Mouse (Mus musculus) brain, embryonic 18.5 days (tissue): Measurements from ENCODE around the gene Man1a.

Experiments used
- DNase-seq: peaks from one replicate; pipeline ENCODE4 v3.0.0-alpha.2; 2012; ENCODE audit warnings: low read depth, low spot score

Man1a gene

GRCm38 (mm10) chr10:54076420-54076819 lies at the start of gene Man1a:
Gene Man1a (minus strand): TSS chr10:54076609.
- no peak for DNase-seq

DNA sequence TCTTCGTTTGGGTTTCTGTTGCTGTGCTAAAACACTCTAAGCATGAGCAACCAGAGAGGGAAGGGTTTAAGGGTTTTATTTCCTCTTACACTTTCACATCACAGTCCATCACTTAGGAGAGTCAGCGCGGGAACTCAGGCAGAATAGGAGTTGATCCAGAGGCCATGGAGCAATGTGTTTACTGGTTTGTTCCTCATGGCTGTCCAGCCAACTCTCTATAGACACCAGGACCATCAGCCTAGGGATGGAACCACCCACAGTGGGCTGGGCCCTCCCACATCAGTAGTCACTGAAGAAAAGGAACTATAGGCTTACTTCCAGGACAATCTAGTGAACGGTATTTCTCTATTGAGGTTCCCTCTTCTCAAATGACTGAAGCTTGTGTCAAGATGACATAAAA lies 45.4 kb upstream of the Man1a start:
- no peak for DNase-seq

- no peak for DNase-seq
These were observed 44.0 kb upstream of the Man1a start for GRCm38 (mm10) chr10:54120375-54120774.

DNA sequence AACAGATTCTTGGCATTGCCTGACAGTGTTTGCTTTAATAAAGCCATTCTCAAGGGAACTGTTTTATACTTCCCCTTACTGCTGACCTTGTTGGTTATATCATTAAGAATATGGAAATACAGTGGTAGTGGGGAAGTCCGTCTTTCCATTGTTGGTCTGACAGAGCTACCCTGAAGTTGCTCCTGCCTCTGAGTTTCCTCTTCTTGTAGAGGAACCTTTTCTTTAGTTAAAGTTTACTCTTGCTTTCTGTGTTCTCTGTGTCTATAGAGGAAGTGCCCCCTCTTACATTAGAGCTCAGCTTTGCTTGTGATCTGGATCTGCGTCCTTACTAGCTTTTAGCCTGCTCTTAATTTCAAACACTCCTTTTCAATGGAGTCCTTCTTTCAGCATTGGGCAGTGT lies 42.9 kb upstream of the Man1a start:
- DNase-seq, result no peak

GRCm38 (mm10) chr10:54118223-54118912 lies 42.0 kb upstream of the Man1a start:
- DNase-seq, result no peak

DNA sequence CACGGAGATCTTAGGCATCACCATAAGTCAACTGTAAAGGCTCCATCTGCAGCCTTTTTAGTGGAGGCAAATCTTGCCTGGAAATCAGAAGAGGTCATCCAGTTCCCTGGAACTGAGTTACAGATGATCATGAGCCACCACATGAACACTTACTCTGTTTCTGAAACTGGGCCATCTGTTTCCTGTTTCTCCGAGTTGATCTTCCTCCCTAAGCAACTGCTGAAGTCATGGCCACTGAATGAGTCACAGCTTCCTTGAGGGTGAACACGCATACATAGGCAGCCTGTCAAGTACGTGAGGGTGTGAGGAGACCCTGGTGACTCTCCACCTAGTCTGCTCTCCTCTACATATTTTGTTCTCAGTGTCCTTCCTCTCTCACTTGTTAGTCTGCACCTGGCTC lies 41.4 kb upstream of the Man1a start:
- no peak for DNase-seq

DNA sequence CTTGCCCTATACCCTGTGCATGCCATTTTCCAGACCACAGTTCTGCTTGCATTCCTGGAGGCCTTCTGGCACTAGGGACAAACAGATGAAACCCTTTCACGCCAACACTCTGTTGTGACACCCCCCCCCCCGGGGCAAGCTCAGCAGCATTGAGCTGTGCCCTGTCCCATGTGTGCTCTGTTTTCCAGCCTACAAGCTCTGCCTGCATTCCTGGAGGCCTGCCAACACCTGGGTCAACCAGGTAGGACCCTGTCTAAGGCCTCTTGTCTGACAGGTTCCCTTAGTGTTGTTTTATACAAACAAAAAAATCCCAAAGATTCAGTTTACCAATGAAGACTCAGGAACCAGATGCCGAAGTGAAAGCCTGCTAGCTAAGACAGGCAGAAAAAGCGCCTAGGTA lies 27.3 kb upstream of the Man1a start:
- no peak for DNase-seq

DNA sequence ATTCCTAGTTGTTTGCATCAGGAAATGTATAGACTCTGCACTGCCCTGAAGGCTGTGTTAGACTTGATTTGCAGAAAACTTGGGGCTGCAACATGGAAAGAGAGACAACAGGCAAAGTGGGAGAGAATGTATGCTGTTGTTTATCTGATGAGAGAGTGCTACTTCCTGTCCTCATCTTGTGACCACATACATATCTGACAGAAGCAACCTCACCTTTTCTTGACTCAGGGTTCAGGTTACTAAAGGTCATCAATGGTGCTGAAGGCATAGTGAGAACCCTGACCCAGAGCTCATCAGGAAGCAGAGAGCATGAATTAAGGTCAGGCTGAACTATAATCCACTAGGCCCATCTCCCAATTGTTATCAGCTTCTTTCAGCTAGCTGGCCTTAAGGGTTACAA lies 15.7 kb upstream of the Man1a start:
- no peak for DNase-seq

DNA sequence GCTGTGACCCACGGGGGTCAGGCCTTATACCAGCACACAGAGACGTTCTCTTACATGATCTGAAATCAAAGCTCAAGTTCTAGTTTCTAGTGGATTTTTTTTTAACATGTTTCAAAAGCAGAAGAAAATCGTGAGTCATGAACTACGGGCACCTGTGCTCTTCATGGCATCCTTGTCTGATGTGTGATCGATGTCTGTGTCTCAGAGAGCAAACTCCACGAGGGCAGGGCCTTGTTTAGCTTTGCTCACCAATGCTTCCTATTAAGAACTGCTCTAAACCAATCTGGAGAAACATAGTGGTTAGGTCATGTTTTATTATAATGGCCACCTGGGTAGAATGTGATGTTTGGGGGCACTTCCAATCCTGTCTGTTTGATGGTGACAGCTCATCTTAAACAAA lies 13.5 kb upstream of the Man1a start:
- no peak for DNase-seq

DNA sequence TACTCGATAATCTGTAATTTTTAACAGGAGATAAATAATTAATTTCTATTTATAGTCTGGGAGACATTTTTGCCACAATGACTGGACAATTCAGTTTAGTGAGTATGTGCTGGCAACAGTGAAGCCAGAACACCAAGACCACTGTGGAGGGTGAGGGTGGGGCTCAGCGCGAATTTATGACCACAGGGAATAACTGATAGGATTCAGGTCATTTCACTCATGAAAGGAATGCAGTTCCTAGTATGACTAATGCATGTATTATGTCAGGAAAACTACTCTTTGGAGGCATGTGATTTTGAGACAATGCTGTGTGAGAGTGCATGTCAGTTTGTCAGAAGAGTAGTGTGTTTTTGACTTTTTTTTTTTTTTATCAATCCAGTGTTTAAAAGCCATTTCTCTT lies 10.9 kb upstream of the Man1a start:
- no peak for DNase-seq

DNA sequence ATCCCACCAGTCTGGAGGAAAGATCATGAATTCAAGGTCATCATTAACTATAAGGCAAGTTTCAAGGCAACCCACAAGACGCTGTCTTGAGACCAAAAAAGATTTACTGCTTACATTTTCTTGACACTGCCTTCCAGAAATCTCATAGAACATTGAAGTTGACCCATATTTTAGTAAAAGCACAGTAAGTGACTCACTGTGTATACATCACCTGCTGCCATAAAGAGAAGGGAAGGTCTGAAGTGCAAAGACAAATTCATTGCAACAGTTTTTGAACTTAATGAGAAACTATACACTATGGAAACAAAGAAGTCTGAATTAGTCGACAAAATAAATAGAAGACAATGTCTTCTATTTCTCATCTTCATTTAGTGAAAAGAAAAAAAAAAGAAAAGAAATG lies 8.7 kb upstream of the Man1a start:
- no peak for DNase-seq

DNA sequence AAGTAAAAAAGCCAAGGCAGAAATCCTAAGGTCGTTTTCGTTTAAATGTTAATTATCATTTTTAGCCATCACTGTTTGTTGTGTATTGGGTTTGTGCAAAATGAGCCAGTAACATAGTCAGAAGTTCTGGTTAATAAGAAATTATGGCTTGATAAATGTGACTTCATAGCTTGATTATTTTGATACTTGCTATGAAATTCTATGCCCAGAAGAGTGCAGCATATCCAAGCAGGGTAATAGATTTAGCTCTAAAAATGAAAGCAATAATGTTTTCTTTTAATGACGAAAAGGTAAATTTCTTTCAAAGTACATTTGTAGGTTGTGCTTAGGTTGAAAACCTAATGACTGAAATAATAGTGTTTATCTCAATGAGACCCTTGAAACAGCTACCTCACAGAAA lies 596 bp upstream of the Man1a start:
- DNase-seq, result no peak

GRCm38 (mm10) chr10:54075441-54076010 lies 883 bp downstream of the Man1a start:
- DNase-seq, result peak; percentile 70

DNA sequence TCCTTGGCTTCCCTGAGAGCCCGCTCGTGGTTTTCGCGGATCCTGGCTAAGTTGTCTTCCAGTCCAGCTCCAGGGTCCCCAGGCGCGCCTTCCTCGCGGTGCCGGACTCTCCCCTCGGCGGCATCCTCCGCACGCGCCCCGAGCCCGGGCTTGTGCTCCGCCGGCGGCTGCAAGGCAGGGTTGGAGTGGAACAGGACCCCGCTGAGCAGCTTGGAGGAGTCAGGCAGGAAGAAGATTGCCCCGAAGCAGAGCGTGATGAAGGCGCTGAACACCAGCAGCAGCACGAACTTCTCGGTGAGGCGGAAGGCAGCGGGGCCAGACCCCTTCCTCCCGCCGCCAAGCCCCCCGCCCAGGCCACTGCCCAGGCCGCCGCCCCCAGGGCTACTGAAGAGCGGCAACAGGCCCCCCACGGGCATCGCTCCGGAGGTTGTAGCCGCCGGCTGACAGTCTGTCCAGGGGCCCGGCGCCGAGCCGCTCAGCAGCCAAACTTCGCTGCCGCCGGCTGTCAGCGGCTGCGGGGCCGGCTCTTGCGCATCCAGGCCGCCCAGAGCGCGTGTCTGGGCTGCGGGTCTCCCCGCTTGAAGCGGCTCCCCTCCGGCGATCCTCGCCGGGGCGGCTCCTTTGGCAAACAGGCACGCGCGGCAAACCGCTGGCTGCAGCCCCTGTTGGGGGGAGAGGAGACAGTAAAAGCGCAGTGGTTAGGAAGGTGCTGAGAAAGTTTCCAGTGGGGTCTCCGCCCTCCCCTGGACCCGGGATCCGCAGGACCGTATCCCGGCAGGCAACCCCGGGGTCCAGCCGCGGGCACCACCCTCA lies 1.6 kb downstream of the Man1a start:
- no peak for DNase-seq

- DNase-seq, result no peak
These were observed 2.2 kb downstream of the Man1a start for GRCm38 (mm10) chr10:54074247-54074608.

GRCm38 (mm10) chr10:54073641-54074203 lies 2.7 kb downstream of the Man1a start:
- DNase-seq, result no peak

GRCm38 (mm10) chr10:54072336-54072735 lies 4.1 kb downstream of the Man1a start:
- no peak for DNase-seq

- DNase-seq, result no peak
These were observed 5.9 kb downstream of the Man1a start for GRCm38 (mm10) chr10:54070496-54070895.

GRCm38 (mm10) chr10:54069412-54069811 lies 7.0 kb downstream of the Man1a start:
- DNase-seq, result no peak

DNA sequence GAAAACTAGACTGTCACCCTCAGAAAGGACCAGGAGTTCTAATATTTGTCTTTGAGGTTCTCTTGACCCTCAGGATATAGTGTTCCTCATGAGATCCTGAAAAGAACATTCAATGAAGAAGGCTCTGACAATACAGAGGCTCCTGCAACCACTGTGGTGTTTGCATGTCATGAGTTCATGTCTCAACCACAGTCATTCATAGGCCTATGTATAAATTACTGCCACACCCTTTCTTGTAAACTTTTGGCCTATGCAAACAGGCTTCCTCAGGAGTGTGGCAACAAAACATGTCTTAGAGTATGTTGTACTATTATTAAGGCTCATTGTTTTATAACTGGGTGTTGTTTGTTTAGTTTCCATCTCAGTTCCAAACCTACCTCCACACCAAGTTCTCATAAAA lies 9.7 kb downstream of the Man1a start:
- DNase-seq, result no peak

DNA sequence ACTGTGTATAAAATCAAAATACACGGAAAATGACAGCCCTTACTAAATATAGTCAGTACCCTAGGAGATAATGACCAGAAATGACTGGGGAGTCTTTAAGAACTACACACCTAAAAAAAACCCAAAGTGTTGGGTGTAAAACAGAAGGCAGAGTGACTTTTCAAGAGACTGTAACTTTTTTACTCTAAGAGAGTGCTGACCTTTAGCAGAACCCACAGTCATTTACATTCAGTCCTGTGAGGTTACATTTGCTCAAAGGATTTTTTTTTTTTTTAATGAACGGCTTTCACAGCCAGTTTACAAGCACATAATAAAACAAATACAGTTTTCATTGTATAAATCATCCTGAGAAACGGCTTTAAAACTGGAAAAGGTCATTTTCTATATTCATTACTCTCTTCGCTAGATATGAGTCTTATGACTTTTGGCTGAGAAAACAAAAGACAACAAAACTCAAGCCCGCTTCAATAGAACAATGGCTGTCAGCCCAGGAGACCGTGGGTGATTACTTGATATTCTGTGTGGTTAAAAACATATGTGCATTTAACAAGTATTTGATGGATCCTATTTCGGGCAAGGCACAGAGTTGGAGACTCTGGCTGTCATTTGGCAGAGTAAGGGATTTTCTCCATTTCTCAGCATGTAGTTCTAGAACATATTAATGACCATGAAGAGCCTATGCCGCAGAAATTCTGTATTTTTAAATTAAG lies 12.7 kb downstream of the Man1a start:
- no peak for DNase-seq

GRCm38 (mm10) chr10:54062835-54063234 lies 13.6 kb downstream of the Man1a start:
- DNase-seq, result no peak
